Mouse (Mus musculus) frontal cortex, postnatal 25 days (tissue): ENCODE results near the gene Zfand3.

ENCODE experiments used
- DNase-seq, 2 experiments: peaks; one replicate each; pipeline ENCODE4 v3.0.0; 2022; ENCODE audit warnings: low spot score in 2 of 2

Gene Zfand3

DNA sequence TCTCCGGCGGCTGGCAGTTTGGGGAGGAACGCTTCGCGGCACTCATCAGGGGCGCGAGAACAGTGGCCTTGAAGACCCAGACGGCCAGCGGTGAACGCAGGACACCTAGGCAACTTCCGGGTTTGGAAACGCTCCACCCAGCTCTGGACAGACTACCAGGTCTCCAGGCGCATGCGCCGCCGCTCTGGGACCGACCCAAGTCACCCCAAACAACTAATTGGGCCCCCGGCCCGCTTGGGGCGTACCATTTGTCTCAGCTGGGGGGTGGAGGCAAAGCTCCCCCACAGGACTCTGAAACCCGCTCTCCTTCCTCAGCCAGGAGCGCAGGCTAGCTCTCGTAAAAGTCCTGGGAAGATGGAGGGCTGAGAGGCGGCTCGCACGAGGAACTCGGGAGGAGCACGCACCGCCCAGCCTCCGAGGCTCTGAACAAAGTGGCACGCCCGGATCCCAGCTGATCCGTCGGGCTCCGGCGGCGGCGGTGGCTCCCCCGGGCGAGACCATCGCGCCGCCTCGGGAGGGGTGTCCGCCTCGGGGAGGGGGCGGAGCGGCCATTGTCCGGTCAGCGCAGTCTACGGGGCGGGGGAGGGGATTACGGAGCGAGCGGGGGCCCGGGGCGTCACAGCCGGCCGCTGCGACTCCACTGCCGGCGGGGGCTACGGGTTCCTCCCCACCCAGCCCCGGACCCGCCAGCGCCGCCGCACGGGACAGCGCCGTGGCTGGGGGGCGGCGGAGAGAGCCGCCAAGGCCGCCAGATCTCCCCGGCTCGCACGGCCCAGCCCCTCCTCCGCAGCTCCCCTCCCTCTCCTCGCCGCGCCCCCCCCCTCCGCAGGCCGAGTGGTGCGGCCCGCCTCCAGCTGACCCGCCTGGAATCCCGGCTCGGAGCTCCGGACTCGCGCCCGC is at the start of gene Zfand3:
Gene Zfand3, plus strand, starts transcription at position 531 of the 900 bp plus-strand sequence.
- peak; percentile 84 to 87 for DNase-seq

DNA sequence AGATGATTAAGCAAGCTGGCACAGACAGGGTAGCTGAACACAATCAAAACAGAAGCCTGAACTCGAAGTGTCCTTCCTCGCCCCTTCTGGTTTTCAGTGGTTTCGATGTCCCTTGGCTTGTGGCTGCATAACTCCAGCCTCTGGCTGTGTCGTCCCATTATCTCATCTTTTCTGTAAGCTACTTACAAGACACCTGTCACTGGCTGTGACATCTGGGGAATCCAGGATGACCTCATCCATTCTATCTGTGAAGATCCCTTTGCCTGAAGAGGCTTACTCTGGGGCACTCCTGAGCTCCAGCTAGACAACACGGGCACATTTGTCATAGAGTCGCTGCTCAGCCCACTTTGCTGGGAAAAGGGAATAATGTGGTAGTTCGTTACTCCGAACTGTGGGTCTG is 48.7 kb upstream of the Zfand3 start:
- no peak for DNase-seq

DNA sequence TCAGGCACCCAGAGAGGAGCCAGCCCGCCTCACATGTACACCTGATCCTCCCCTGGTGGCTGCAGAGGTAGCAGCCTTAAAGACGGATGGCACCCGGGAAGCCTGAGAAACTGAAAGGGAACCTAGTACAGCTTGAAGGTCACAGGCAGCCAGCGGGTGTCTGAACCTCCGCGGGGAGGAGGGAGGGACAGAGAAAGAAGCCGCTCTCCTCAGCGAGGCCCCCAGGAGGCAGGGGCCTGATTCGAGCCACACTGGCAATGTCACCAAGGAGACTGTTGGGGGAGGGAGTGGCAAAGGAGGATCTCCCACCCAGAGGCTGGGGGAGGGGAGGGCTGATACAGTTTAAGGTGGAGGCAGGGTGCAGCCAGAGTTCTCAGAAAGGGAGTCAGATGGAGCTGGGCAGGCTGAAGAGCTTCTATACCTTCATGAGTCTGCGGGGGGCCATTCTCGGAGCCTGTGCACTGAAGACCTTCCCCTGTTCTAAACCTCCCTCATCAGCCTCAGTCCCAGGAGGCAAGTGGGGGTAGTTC is 40.7 kb upstream of the Zfand3 start:
- DNase-seq = no peak

DNA sequence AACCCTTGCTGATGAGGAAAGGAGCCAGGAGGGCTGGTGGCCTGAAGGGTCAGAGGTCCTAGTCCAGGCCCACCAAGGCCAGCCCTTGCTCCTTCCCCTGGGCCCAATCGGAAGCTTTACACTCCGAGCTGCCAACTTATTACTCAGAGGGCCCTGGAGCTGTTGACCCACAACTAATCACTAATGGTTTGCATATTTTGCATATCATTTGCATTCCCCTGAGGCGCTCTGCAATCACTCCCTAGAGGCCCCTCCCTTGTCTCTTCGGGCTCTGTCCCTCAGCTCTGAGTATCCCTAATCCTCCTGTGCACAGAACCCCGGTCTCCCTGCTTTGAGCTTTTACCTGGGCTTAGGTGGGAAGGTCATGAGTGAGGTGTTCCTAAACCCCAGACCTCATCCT is 39.0 kb upstream of the Zfand3 start:
- no peak for DNase-seq

DNA sequence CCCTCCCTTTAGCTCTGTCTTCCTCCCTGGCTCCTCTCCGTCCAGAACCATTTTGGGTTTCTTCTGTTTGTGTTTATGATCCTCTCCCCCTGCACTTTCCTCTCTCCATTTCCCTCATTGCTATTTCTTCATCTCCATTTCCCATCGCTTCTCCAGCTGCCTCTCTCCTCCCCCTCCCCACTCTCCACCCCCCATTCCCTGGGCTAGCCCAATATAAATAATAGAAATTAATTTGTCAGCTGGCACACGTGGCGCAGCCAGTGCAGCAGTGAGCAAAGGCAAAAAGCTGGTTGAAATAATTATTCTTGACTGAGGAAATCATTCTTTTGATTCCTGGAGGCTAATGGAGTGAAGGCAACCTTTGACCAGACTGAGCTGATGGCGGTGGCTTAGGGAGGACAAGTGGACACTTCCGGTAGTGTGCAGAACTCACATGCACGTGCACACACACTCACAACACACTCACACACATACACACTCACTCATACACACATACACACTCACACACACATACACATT is 34.4 kb upstream of the Zfand3 start, which contains the start of gene Mdga1:
Gene Mdga1, minus strand, starts transcription at position 51 of the 519 bp plus-strand sequence.
- DNase-seq = no peak

DNA sequence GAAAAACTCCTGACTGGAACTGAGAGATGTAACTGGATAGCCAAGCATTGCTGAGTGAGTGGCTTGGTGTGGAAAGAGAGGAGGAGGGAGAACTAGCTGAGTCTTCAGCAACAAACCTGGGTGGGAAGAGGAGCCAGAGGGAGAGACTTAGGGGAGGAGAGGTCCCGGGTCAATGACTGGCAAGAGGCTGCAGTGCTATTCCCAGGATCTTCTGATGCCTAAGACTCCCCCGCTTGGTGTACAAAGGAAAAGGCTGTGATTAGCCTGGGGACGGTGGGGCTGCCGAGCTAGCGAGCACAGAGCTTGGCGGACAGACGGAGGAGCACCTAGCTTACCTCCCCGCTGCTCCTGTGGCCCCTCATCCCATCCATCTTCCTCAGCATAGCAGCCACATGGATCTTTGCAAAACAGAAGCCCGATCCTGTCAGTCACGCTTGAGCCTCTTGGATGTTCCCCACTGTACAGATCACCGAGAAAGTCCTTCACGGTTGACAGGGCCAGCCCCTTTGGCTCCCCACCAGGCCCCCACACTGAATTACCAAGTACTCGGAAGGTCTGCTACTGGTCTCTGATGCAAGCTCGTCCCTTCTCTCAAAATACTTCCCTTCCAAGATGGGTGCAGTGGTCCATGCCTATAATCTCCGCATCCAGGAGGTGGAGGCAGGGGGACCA is 32.6 kb upstream of the Zfand3 start:
- no peak for DNase-seq

DNA sequence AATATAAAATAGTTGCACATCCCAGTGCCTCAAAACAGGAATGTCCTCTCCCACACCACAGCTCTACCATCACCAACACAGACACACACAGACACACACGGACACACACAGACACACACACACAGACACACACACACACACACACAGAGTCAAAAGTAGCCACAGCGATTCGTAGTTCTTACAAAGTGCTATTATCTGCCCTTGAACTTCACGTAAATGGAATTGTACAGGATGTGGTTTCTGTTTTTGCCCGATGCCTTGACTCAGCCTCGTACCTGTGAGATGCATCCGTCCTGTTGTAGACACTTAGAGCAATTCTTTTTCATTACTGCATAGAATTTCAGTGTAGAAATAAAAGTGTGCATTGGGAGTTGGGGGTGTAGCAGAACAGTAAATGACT is 31.3 kb upstream of the Zfand3 start:
- DNase-seq = no peak

DNA sequence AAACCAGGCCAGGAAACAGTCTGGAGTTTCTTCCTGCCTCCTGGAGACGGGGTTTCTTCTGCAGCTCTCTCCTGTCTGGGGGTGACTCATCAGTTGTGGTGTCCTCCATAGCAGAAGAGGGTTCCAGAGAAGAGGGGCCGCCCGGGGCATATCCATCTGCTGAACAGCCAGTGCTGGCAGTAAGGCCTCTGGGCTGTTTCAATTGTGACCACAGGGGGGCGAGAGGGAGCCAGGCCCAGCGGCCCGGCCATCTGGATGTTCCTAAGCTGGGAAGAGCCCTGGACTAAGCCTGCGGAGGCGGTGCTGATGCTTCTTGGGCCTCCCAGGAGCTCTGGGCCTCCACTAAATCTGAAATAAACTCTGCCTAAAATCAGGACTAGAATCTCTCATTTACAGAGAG is 28.8 kb upstream of the Zfand3 start:
- DNase-seq = peak; percentile 77 to 80

DNA sequence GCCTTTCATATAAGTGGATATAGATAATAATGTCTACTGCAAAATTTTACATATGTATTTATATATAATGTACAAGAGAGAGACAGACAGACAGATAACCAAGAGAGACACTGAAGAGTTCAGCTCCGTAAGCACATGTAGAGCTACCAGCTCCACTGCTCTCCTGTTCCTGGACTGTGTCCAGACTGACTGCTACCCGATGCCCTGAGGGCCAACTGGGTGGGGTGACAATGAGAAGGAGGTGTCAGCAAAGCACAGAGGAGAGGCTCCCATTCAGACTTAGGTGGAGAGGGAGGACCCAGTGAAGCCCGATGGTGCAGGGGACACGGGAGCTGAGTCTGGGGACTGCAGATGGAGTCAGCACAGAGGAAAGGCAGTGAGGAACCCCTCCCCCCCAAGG is 25.5 kb upstream of the Zfand3 start:
- no peak for DNase-seq

DNA sequence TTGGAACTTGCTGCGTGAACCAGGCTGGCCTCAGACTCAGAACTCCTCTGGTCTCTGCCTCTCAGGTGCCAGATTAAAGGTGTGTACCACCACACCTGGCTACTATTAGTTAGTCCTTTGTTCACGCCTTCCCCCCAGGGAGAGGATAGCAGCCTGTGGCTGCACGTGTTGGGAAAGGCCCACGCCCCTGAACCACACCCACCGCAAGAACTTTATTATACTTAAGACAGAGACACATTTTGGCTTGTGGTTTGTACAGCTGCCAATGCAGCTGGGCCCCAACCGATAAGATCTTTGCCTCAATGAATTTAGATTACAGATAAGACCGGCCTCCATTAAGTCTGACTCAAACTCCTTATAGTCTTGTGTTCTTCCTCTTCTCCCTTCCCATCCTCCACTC is 24.7 kb upstream of the Zfand3 start:
- no peak for DNase-seq

DNA sequence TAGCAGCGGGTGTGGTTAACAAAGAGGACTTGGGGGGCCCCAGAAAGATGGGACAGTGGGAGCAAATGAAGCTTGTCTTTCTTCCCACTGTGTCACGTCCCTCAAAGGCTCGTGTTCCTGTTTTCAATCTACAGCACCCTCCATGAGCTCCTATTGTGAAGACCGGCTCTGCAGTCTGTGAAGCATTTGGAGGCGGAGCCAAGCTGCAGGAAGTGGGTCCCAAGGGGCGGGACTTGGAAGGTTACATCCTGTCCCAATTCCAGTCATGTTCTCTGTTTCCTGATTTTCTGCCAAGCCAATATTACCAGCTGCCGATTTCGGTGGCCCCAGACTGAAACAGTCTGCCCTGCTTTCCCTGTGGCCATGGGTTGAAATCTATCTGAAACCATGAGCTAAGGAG is 23.0 kb upstream of the Zfand3 start:
- DNase-seq = no peak

DNA sequence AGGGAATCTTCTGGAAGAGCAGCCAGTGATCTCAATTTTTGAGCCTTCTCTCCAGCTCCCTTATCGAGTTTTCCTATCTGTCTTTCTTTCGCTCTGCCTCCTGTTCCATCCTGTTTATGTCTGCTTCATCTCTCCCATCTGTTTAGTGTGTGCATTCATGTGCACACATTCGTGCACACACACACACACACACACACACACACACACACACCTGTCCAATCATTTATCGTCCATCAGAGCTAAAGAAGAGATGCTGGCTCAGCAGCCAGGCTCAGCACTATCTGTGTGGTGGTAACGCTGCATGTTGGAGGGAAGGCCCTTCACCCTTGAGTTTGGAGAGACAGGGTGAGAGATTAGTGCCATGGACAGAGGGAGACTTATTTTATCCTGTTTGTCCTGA is 21.3 kb upstream of the Zfand3 start:
- no peak for DNase-seq

DNA sequence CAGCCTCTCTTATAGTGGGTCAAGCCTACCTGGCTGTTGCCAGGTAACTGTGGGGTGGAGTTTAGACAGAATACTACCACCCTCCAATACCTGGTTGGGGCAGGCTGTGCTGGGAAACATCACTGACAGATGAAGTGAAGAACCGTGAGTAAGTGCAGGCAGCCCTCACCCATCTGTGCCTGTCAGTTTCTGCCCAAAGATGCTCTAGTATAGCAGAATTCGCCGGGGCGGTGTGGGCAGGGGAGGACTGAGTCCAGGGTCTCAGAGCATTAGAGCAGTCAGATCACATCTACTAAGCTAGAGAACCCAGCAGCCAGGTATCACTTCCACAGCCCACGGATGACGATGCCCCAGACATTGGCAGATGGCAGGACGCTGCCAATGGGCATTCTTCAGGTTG is 19.6 kb upstream of the Zfand3 start:
- DNase-seq = no peak

DNA sequence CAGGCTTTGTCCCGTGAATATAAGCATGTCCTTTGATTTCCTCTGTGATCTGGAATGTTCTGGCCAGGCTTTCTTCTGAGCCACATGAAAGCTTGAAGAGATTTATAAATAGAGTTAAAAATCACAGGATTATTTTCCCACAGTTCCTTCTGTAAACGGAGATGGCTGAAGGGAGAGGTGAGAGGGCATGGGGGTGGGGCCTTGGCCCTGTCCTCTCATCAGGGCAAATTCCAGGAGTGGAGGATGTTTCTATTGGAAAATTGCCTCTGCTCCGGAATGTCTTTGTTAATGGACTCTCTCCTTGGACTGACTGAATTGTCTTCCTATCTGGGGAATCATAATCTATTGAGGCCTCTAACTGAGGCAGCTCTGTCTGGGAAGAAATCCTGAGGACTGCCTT is 19.0 kb upstream of the Zfand3 start:
- no peak for DNase-seq

DNA sequence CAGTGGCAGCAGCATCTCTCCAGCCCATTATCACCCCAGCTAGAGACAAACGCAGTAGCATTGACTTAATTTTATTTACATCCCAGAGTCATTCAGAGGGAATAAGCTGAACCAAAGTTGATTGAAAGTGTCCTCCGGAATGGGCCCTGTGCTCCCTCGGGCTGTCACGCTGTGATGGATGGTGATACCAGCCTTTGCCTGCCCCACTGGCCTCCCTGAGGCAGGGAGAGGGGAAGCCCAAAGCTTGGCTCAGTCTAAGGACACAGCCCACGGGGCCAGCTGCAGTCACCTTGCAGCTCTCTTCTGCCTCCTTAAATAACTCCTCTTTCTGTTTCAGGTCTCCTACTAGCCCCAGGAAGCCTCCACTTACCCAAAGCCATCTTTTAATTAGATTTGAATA is 16.4 kb upstream of the Zfand3 start:
- no peak for DNase-seq

DNA sequence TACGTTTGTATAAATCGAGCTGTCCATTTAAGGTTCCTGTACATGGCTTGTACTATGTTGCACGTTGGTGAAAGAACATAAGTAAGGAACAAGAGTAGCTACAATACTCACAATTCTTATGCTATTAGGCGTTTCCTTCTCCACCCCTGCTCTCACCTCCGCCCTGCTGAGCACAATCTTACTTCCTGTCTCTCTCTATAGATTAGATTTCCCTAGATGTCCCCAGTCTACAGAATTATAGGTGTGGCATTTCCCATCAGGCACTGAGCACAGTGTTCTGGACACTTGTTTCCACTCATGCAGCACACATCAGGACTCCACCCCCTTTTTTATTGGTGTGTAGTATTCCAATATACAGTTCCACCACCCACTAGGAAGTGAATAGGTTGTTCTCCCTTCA is 14.9 kb upstream of the Zfand3 start:
- no peak for DNase-seq

DNA sequence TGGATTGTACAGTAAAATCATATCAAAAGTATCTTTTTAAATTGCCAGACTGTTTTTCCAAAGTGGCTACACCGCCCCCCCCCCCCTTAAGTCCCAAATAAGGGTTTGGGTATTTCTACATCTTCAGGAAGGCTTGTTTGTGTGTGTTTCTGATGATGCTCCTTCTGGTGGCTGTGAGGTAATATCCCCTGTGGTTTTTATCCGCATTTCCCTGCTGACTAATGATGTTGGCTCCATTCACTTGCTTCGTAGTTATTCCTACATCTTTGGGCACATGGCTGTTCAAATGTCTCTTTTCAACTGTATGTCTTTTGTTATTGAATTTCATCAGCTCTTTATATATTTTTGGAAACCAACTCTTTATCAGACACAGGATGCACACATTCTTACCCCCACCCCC is 14.4 kb upstream of the Zfand3 start:
- DNase-seq = no peak

DNA sequence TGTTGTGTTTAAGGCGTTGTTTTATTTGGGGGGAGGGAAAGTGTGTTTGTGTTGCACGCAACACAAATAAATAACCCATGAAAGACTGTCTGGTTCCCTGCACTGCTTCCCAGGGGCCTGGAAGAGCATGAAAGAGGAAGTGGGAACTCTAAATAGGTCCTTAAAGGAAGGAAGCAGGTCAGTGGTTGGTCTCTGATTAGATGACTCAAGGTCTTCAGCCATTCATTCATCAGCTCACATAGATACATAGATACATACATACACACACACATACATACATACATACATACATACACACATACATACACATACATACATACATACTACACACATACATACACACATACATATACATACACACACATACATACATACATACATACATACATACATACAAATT is 13.7 kb upstream of the Zfand3 start:
- DNase-seq = no peak

DNA sequence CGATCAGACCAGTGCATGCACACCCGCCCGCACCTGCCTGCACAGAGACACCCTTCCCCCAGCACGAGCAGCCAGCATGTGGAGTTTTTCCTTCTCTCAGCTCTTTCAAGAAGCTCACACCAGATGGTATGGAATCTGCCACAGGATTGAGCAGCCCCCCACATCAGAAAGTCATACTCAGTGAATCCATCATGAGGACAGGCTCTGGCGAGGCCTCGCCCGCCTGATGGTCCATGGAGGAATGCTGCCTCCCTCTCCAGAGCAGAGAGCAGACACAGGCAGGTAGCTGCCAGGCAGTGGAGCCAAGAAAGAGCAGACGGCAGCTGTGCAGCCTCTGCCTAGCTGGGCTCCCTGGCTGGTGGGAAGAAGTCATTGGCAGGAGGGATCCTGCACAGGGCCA is 11.0 kb upstream of the Zfand3 start:
- DNase-seq = peak; percentile 30 to 36

DNA sequence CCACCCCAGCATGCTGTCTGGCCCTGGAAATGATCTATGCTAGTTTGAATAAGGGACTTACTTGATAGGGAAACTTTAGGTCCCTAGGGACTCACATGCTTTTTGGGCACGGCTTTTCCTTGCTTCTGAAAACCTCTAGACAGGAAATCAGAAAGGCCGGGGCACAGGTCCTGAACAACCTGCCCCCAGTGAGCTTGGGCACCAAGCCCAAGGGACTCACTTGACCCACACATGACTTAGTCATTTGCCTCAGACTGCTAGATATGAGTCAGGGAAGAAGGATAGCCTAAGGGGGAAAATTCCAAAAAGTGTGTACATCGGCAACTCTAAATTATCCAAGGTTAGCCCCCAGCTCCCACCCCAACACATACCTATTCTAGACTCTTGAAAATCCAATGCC is 10.5 kb upstream of the Zfand3 start:
- DNase-seq = no peak

DNA sequence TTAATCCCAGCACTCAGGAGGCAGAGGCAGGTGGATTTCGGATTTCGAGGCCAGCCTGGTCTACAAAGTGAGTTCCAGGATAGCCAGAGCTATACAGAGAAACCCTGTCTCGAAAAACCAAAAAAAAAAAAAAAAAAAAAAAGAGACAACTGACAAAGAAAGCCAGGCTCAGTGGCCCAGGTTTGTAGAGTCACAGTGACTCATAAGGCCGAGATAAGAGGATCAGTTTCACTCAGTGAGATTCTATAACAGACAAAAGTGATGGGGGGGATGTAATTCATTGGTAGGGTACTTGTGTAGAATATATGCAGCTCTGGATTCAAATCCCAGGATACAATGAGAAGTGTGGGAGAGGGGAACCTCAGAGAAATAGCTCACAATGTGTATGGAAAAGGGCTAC is 10.1 kb upstream of the Zfand3 start:
- DNase-seq = no peak

DNA sequence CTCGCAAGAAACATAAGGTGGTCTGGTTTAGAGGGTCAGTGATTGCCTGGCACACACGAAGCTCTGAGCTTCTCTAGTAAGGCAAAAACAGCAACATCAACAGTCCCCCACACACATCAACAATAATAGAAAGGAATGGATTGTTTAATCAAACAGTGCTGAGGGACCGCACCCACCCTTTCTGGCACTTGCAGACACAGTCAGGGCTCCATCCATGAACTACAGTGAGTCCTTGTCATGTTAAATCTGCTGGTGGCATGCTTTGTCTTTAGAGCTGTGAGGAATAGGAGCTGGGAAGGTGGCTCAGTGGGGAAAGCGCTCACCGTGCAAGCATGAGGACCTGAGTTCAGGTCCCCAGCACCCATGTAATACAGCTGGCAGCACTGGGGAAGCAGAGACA is 8.5 kb upstream of the Zfand3 start:
- no peak for DNase-seq

DNA sequence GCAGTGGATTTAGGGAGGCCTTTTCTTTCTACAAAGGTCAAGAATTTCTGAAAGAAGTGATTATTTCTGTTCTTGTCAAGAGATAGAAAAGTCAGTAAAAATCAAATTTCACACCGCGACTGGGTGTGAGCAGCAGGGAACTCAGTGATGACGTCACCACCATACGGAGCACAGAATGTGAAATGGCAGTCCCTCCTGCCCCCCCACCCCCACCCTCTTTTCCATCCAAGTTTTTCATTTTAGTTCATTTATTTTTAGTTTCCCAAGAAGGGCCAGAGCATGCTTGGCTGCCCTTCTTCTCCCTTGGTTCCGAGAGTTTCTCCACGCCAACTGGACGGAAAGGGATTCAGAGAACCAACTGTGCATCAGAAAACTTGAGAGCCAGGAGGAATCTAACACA is 6.8 kb upstream of the Zfand3 start:
- no peak for DNase-seq
